Mouse (Mus musculus) forebrain, embryonic 13.5 days (tissue): Measurements from ENCODE around the gene Bcl2. TPM values are rescaled to one million over a fixed set of nuclear protein-coding genes. Genes with fewer than 3 reads are reported as not detected.
"Not testable (repeated sequence)": the region's sequence is repeated elsewhere in the genome, so short reads cannot be mapped to it uniquely, and the experiment has no call there.

ENCODE experiments used
- ATAC-seq: fragments of 200-750 bp; cut with Nextera tagmentation; 2 replicates; pipeline ENCODE4 v1.8.0; 2017
- H3K27ac ChIP-seq: fragments of 300-500 bp; sonication (generic); 2 replicates; pipeline ENCODE4 v1.5.1; 2015; ENCODE audit warnings: inconsistent platforms, mild to moderate bottlenecking, moderate library complexity
- H3K27me3 ChIP-seq: fragments of 300-500 bp; sonication (generic); 2 replicates; pipeline ENCODE4 v1.6.1; 2015; ENCODE audit warnings: mild to moderate bottlenecking, inconsistent platforms
- H3K36me3 ChIP-seq: fragments of 300-500 bp; sonication (generic); 2 replicates; pipeline ENCODE4 v1.6.1; 2015; ENCODE audit warnings: mild to moderate bottlenecking, inconsistent platforms; ENCODE audit not compliant: poor library complexity, severe bottlenecking
- H3K4me1 ChIP-seq: fragments of 300-500 bp; sonication (generic); 2 replicates; pipeline ENCODE4 v1.6.1; 2015; ENCODE audit warnings: inconsistent platforms
- H3K4me2 ChIP-seq: fragments of 300-500 bp; sonication (generic); 2 replicates; pipeline ENCODE4 v1.6.1; 2015; ENCODE audit warnings: inconsistent platforms, mild to moderate bottlenecking, moderate library complexity
- H3K4me3 ChIP-seq: fragments of 300-500 bp; sonication (generic); 2 replicates; pipeline ENCODE4 v1.5.1; 2015; ENCODE audit warnings: mild to moderate bottlenecking, inconsistent platforms
- H3K9ac ChIP-seq: fragments of 300-500 bp; sonication (generic); 2 replicates; pipeline ENCODE4 v1.6.1; 2015; ENCODE audit warnings: mild to moderate bottlenecking, inconsistent platforms
- H3K9me3 ChIP-seq: fragments of 300-500 bp; sonication (generic); replicated peaks from 2 replicates; pipeline ENCODE4 v1.6.1; 2016; ENCODE audit warnings: inconsistent platforms
- WGBS: fragments of 180-500 bp; shearing (Covaris S2); methylation state at CpG from one replicate; pipeline ENCODE4 v1.1.7; 2015; 5-methylcytosine and 5-hydroxymethylcytosine counted together
- polyA plus RNA-seq: library from polyadenylated mRNA; unstranded; fragments of >200 nt; fragmentation: Nextera tagmentation; extraction: Ambion mirVana; gene quantifications from 2 replicates; pipeline ENCODE4 v1.2.1, GENCODE M21; 2015

Gene Bcl2
- polyA plus RNA-seq, 1 experiment from 2014 or later = 10.0 TPM

DNA sequence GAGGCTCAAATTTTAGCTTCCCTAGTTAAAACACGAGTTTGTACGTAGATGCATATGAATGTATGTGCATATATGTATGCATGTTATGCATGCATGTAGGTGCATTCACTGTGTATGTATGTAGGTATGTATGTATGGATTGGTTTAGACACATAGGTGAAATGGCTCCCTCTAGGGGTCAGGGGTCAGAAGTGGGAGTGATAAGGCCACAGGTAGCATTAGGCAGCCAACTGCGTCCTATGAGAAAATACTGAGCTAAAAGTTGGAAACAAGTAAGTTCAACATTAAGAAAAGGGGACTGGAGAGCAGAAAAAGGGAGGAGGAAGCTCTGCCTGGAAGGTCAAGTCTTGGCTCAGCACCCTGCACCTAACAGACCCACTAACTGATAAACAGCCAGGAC, 24.0 kb upstream of the Bcl2 start:
- H3K9ac ChIP-seq = no peak overlapping the region
- no peak overlapping the region for H3K4me2 ChIP-seq
- no peaks in the 10 kb centered on the region for H3K9me3 ChIP-seq
- H3K4me1 ChIP-seq = no peaks in the 10 kb centered on the region
- H3K4me3 ChIP-seq = no peak overlapping the region
- H3K27ac ChIP-seq = no peak overlapping the region
- H3K27me3 ChIP-seq = no peaks in the 10 kb centered on the region
- peaks cover 19% of the 10 kb centered on the region; the same call in 1 of the 2 replicates for H3K36me3 ChIP-seq
- whole genome bisulfite sequencing = 82% methylated on average over 3 of the region's 3 CpGs
- ATAC-seq = no peak

DNA sequence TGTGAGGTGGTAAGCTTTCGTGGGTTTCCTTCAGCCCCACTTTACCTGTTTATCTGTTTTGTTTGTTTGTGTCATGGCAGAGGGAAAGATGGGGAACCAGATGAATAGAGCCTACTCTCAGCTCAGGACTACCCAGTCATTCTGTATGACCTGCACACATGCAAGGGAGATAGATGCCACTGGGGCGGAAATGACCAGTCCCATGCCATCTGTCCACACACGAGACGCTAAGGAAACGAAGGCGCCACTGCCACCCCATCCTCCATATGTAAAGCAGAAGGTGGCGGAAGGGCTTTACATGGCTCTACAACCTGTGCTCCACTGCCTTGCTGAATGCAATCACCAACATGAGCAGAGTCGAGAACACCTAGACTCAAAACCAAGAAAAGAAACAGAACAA, 22.1 kb upstream of the Bcl2 start:
- Histone ChIP-seq H3K4me3 (no peak overlapping the region), H3K9me3 (no peaks in the 10 kb centered on the region), H3K4me1 (no peaks in the 10 kb centered on the region), H3K27ac (no peak overlapping the region), H3K36me3 (peaks cover 16% of the 10 kb centered on the region; the same call in 1 of the 2 replicates), H3K27me3 (no peaks in the 10 kb centered on the region), H3K4me2 (no peak overlapping the region), H3K9ac (no peak overlapping the region)
- ATAC-seq = no peak
- 90% methylated on average over 8 of the region's 8 CpGs for WGBS

DNA sequence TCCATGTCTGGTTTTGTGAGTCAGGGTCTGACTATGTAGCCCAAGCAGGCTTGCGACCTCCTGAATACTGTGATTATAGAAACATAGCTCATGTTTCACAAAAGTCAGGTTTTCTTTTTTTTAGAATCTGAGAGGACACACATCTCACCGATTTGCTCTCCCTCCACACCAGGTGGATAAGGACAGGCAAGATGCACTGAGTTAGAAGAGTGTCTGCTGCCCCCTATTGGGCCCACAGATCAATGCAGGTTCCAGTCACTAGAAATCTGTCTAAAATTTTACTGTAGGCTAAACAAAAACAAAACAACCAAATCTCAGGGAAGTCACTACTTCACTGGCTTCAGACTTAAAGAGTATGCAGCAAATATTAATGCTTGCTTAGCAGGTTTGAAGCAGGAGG, 21.5 kb upstream of the Bcl2 start:
- Histone ChIP-seq H3K4me1 (no peaks in the 10 kb centered on the region), H3K9me3 (no peaks in the 10 kb centered on the region), H3K4me2 (no peak overlapping the region), H3K27me3 (no peaks in the 10 kb centered on the region), H3K9ac (no peak overlapping the region), H3K36me3 (peaks cover 16% of the 10 kb centered on the region; the same call in 1 of the 2 replicates), H3K4me3 (no peak overlapping the region), H3K27ac (no peak overlapping the region)
- ATAC-seq = no peak
- WGBS = 59% methylated on average over 2 of the region's 2 CpGs

DNA sequence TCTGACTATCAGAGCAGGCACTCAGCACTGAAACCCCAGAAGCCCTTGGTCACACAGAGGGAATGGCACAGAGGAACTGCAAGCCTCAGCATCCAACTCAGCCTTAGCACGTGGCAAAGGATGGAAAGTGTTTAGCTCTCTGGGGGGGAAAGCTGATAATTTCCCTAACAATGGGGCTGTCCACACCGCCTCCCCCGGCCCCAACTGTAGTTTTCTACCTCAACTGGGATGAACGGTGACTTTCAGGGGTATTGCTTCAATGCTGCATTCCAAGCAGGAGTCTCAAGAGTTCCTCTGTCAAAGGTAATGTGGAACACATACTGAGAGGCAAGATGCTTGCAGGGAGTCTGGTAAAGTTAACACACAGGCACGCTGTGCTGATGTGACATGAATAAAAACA, 8.0 kb upstream of the Bcl2 start:
- WGBS = 24% methylated on average over 5 of the region's 5 CpGs
- H3K27ac ChIP-seq = no peak overlapping the region

DNA sequence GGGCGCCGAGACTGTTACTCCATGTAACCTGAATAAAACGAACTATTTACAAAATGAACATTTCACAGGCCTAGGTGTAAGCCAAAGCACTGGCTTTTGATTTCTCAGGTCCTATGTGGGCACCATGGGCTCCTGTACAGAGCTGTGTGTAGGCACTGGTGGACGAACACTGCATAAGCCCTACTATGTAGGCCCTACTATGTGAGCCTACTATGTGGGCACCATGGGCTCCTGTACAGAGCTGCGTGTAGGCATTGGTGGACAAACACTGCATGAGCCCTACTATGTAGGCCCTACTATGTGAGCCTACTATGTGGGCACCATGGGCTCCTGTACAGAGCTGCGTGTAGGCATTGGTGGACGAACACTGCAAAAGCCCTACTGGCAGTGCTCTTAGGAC, 3.7 kb upstream of the Bcl2 start:
- not testable (repeated sequence) for ATAC-seq, H3K4me2 ChIP-seq, H3K9ac ChIP-seq, H3K36me3 ChIP-seq, H3K4me3 ChIP-seq, H3K9me3 ChIP-seq, H3K27me3 ChIP-seq, H3K27ac ChIP-seq
- 78% methylated on average over 7 of the region's 7 CpGs for WGBS
- peaks cover 11% of the 10 kb centered on the region; the same call in 1 of the 2 replicates for H3K4me1 ChIP-seq

More for the DNA sequence above, 8.0 kb upstream of the Bcl2 start:
- Histone ChIP-seq H3K4me3 (no peak overlapping the region), H3K27me3 (no peaks in the 10 kb centered on the region), H3K9ac (no peak overlapping the region), H3K4me1 (peaks cover under 1% of the 10 kb centered on the region; the same call in 1 of the 2 replicates), H3K36me3 (no peaks in the 10 kb centered on the region), H3K4me2 (no peak overlapping the region), H3K9me3 (no peaks in the 10 kb centered on the region)
- no peak for ATAC-seq

DNA sequence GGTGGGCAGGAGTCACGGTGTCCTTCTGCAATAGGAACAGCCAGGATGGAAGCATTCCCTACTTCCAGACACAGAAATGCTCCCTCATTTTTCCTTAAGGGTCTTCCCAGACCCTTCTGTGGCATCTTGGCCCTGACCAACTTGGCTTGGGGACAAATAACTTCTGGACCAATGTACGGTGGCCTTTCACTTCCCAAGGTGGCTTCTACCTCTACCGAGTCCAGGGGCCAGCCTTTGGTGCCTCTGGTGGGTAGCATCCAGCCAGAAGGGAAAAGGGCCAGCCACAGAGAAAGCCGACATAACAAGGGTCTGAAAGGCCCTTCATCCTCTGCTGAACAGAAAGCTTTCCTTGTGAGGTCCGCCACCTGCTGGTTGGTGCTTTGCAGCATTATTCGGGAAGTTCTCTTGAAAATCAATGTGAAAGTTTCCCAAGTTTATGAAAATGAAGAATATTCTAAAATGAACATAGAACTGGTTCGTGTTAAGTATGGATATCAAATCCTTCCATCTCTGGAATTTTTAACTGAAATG, 3.1 kb upstream of the Bcl2 start:
- WGBS = 29% methylated on average over 7 of the region's 7 CpGs
- Histone ChIP-seq H3K4me1 (peaks cover 17% of the 10 kb centered on the region), H3K4me2 (no peak overlapping the region), H3K27me3 (0 out of 2 replicates have a peak, but pooled peaks cover 6% of the 10 kb centered on the region), H3K4me3 (no peak overlapping the region), H3K27ac (no peak overlapping the region), H3K9me3 (no peaks in the 10 kb centered on the region), H3K36me3 (no peaks in the 10 kb centered on the region), H3K9ac (no peak overlapping the region)
- no peak for ATAC-seq

DNA sequence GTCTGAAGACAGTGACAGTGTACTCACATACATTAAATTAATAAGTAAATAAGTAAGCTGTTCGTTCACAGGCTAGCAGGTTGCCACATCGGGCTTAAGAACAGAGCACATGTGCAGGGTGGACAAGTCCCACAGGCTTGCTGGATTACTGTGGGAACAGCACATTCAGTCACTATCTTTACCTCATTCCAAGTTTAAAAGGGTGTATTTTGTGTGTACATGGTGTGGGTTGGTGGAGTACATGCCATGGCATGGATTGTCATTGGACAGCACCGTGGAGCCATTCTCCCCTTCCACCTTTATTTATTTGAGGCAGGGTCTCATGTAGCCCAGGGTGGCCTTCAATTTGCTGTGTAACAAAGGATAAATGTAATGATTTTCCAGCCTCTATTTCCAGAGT, 2.1 kb upstream of the Bcl2 start:
- H3K9ac ChIP-seq = no peak overlapping the region
- H3K4me2 ChIP-seq = no peak overlapping the region
- H3K27ac ChIP-seq = no peak overlapping the region
- ATAC-seq = no peak
- no peaks in the 10 kb centered on the region for H3K36me3 ChIP-seq
- 0 out of 2 replicates have a peak, but pooled peaks cover 6% of the 10 kb centered on the region for H3K27me3 ChIP-seq
- 89% methylated on average over 3 of the region's 3 CpGs for WGBS
- H3K4me1 ChIP-seq = peaks cover 27% of the 10 kb centered on the region
- no peaks in the 10 kb centered on the region for H3K9me3 ChIP-seq
- no peak overlapping the region for H3K4me3 ChIP-seq

DNA sequence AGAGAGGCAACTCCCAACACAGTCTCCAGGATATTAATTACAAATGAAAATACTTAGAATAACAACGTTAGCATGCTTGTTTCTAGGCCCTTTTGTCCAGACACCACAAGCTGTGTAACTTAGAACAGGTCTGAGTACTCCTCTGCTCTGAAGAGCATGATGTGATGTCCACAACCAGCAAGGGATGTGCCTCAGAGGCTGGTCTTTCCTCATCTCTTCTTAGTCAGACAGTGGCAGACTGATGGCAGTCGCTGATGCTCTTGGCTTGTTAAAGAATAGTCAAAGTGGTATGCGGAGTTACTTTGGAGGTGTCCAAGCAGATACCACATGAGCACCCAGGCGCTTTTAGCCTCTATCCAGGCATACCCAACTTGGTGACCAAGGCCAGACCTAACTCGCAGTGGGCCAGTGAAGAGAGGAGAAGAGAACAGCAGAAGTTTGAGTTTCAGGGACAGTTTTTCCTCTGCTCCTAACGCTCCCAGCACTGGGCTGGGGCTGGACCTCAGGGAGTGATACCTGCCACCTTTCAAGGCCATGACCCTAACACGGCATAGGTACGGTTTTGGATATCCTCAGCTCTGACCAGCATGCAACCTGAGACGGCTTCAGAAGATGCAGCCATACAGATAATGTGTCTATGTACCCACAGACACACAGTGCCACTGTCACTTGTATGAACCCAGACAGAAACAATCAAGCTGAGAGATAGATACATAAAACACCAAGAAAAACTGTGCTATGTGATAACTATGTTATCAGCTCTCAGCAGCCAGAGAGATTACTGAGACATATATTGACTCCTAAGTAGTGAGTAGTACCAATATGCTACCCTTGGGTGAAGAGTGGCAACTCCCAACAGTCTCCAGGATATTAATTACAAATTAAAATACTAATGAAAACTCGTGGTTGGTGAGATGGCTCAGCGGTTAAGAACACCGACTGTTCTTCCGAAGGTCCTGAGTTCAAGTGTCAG, 1.3 kb upstream of the Bcl2 start:
- Histone ChIP-seq H3K27ac (no peak overlapping the region), H3K36me3 (no peaks in the 10 kb centered on the region), H3K9ac (no peak overlapping the region), H3K9me3 (no peaks in the 10 kb centered on the region), H3K4me3 (no peak overlapping the region), H3K4me1 (peaks cover 28% of the 10 kb centered on the region), H3K4me2 (peak overlapping the region; percentile 77; the same call in 1 of the 2 replicates), H3K27me3 (0 out of 2 replicates have a peak, but pooled peaks cover 6% of the 10 kb centered on the region)
- no peak for ATAC-seq
- 90% methylated on average over 13 of the region's 13 CpGs for WGBS

DNA sequence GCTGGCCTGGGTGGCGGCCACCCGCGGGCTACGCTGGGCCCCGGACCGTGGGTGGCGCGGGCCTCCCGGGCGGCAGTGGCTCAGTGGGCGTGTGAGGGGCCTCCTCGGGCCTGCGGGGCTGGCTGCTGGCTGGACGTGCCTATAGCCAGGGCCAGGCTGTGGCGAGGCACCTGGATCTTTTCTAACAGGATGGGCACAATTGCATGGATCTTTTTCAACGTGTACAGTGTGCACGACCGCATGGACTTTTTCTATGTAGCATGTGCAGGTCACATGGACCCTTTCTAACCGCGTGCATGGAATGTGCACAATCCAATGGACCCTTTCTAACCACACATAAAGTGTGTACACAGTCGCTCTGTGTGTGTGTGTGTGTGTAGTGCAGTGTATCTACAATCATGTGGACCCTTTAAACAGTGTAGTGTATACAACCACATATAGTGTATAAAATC, 482 bp upstream of the Bcl2 start:
- H3K9me3 ChIP-seq = no peaks in the 10 kb centered on the region
- 5% methylated on average over 21 of the region's 21 CpGs for WGBS

DNA sequence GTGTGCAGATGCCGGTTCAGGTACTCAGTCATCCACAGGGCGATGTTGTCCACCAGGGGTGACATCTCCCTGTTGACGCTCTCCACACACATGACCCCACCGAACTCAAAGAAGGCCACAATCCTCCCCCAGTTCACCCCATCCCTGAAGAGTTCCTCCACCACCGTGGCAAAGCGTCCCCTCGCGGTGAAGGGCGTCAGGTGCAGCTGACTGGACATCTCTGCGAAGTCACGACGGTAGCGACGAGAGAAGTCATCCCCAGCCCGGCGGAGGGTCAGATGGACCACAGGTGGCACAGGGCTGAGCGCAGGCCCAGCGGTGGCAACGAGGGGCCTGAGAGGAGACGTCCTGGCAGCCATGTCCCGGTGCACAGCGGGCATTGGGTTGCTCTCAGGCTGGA, 1.7 kb downstream of the Bcl2 start:
- no peak for ATAC-seq
- Histone ChIP-seq H3K4me2 (peak overlapping the region; percentile 77), H3K4me3 (peak overlapping the region; percentile 72), H3K4me1 (peaks cover 45% of the 10 kb centered on the region), H3K27me3 (0 out of 2 replicates have a peak, but pooled peaks cover 6% of the 10 kb centered on the region), H3K36me3 (no peaks in the 10 kb centered on the region), H3K9ac (peak overlapping the region; percentile 71), H3K9me3 (no peaks in the 10 kb centered on the region), H3K27ac (no peak overlapping the region)
- 11% methylated on average over 22 of the region's 22 CpGs for WGBS

More for the DNA sequence above, 482 bp upstream of the Bcl2 start:
- H3K36me3 ChIP-seq = no peaks in the 10 kb centered on the region
- peak overlapping the region; percentile 72 for H3K4me3 ChIP-seq
- peak; percentile 77 for ATAC-seq
- H3K27me3 ChIP-seq = 0 out of 2 replicates have a peak, but pooled peaks cover 6% of the 10 kb centered on the region
- peaks cover 34% of the 10 kb centered on the region for H3K4me1 ChIP-seq
- peak overlapping the region; percentile 89 for H3K9ac ChIP-seq
- peak overlapping the region; percentile 77 for H3K4me2 ChIP-seq
- peak overlapping the region; percentile 87 for H3K27ac ChIP-seq

DNA sequence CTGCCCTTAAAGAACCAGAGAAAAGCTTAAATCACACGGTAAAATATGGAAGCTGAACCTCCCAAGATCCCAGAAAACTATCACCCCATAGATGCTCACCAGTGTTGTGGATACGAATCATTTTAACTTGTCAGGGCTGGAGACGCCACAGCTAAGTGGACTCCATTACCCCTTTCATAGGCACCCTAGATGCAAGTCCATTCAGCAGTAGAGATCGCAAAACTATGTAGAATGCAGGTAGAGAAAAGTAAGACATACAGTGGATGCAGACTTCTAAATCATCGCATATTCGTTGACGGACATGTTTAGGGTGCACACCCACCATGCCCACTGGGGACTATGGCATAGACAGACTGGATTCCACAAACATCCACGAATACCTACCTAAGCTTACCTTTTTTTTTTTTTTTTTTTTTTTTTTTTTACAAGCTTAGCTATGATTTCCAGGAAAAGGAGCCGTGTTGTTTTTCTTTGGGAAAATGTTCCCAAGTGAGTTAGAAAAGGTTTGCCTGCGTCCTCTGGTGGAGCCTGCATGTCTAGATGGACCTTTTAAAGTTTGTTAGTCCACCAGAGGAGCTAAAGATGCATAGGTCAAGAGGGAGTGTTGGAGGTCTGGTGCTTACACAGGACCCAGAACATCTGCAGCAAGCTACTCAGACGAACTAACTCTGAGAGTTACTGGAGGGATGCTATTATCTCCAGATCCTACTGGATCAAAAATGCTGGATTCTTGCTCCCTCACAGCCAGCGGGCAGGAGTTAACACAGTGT, 2.5 kb downstream of the Bcl2 start:
- Histone ChIP-seq H3K36me3 (no peaks in the 10 kb centered on the region), H3K4me3 (peak overlapping the region; percentile 72), H3K27ac (no peak overlapping the region), H3K27me3 (0 out of 2 replicates have a peak, but pooled peaks cover 6% of the 10 kb centered on the region), H3K4me1 (peaks cover 41% of the 10 kb centered on the region), H3K9me3 (no peaks in the 10 kb centered on the region), H3K4me2 (peak overlapping the region; percentile 77), H3K9ac (no peak overlapping the region)
- WGBS = 79% methylated on average over 12 of the region's 12 CpGs
- no peak for ATAC-seq
